Mouse (Mus musculus): ENCODE measurements around the gene Klf3.

Klf3 gene

DNA sequence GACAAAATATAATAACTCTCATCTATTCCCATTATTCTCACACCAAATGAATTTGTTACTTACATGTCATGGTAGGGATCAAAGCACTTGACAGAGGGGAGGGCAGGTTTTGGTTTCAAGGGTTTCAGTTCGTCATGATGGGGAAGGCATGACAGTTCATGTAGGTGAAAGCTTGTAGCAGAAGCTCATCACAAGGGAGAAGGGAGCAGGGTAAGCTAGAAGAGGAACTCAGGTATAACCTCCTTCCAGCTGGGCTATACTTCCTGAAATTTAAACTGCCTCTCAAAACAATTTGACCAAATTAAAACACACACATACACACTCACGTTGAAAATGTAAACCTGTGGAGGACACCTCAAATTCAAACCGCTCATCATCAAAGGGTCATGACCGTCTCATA lies 32.1 kb downstream of the Klf3 start:
- DNase-seq (ENCODE audit: low spot score in 2 of 2), result no peak

DNA sequence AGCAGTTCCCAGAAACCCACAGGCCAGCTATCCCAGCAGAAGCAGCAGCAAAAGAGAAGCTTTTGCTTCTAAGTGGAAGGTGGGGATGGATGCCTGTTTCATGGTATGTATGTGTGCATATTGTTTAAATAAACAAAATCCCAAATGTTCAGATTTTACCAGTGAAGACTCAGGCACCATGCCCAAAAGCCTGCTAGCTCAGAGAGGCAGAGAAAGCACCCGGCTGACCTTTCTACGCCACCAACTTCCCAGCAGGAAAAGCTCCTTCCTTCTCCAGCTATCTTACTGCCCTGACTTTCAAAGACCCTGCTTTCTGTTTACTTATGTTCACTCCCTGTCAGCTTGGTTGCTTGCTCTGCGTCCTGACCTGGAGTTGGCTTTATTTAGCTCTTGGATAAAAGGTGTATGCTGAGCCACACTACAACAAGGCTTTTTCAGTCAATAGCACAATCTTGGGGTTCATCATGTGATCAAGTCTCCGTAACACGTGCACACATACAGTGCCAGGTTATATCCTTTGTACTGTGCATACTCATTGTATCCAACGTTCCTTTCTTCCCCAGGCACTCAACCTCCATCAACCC lies 35.9 kb downstream of the Klf3 start:
- no peak for DNase-seq (ENCODE audit: low spot score in 2 of 2)

DNA sequence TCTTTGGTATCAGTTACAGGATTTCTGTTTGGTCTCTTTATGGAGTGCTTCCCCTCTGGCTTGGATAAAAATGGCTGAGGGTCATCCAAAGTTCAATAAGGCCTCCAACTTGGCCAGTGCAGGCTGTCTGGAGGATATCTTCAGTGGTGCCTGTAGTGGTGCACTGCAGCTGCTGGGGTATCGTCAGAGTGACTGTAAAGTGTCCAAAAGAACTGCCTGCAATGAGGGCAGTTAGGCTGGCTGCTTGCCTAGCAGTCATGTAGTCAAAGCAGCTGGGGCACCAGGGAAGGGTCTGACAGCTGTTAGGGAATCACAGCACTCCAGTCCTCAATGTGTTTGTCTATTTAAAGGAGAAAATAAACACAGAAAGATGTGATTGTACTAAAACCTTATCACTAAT lies 36.9 kb downstream of the Klf3 start:
- no peak for DNase-seq (ENCODE audit: low spot score in 2 of 2)

DNA sequence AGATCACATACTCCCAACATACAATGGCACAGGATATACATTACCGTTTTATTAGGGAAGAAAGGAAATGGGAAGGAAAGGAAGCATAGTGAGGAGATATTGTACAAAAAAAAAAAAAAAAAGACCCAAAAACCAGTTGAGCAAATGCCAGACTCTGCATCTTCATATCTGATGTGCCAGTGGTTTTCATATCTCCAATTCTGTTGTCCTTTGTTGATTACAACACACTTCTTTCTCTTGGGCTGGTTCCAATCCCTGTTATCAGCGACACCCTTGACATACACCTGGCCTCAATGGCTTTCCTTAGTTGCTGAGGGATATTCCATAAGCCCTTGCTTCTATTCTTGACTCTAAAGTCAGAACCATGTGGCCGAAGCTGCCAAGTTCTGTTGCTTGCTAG lies 41.4 kb downstream of the Klf3 start:
- DNase-seq (ENCODE audit: low spot score in 2 of 2), result no peak

DNA sequence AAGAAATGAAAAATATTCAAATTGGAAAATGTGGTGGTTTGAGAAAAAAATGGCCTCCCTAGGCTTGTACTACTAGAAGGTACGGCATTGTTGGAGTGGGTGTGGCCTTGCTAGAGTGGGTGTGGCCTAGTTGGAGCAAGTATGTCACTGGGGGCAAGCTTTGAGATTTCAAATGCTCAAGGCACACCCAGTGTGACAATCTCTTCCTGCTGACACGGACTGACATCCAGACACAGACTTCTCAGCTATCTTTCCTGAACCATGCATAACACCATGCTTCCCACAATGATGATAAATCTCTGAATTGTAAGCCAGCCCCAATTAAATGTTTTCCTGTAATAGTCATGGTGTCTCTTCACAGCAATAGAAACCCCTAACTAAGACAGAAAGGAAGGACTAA lies 44.1 kb downstream of the Klf3 start:
- DNase-seq (ENCODE audit: low spot score in 2 of 2), result no peak

DNA sequence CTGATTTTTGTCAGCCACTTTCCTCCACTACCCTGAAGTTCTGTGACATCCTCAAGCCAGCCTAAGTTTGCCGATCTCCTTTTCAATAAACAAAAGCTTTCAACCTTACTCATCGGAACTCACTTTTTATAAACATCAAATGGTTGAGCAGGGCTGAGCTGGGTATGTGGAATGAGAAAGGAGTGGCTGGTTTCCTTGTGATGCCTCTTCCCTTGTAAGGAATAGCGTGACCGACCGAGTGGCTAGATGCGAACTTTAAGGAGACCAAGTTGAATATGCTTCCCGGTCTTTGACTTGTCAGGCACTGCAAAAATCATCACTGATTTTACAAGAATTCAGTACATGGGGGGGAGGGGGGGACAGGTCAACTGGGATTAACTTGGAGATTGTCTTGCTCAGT lies 46.7 kb downstream of the Klf3 start:
- no peak for DNase-seq (ENCODE audit: low spot score in 2 of 2)

DNA sequence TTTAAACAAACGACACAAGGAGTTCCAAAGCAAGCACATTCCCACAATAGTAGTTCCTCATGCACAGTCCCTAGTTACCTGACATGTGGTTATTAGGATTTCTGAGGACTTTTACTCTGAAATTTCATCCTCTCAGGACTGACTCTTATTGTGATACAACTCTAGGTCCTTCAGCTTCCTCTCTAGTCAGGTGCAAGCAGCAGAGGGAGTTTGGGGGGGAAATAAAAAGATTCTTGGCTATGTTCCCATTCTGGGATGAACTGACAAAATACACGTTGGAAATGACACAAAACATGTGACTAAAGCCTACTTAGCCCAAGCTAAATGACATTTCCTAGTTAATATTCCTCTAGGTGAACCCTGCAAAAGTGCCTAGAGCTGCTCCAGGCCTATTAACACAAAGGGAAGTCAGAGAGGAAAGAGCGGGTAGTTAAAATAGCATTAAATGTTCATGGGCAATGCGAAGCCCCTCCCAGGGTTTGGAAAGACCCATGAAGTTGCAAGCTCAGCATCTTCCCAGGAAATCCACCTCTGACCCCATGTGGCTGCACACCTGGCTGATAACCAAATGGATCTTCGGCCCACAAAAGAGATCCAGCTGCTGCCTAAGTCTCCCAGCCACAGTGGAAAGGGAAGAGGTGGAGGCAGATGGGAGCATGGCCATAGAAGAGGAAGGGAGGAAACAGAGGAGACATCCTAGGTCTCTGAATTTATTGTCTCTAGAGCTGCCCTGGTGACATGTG lies 49.6 kb downstream of the Klf3 start:
- no peak for DNase-seq (ENCODE audit: low spot score in 2 of 2)

DNA sequence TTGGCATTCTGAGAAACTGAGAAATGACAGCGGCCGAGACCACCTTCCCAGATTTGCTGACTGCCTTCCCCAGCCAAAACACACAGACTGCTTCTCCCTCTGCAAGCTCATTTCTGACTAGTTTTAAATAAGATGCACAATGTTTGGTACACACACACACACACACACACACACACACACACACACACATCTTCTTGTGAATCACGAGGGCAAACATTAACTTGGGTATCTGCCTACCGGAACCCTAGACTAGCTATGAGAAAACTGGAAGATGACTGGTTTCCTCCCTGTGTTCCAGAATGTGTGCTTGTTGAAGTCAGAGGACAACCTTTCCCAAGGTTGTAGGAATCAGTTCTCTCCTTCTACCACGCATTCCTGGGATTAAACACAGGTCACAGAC lies 50.2 kb downstream of the Klf3 start:
- DNase-seq (ENCODE audit: low spot score in 2 of 2), result no peak

DNA sequence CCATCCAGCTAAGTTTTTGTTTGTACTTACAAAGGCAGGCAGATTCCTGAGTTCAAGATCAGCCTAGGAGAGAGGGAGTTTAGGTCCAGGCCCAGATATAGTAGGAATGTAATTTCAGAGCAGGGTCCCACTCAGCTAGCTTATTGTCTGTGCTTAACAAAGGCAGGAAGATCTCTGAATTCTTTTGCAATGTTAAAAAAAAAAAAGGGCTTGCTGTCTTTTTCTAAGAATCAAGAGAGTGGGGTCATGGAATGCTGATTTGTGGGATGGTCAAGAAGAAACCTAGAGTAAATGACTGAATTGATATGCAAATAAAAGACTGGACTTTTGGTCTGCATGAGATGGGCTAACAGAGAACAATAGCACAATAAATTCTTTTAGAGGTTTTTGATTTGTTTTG lies 52.0 kb downstream of the Klf3 start:
- no peak for DNase-seq (ENCODE audit: low spot score in 2 of 2)

DNA sequence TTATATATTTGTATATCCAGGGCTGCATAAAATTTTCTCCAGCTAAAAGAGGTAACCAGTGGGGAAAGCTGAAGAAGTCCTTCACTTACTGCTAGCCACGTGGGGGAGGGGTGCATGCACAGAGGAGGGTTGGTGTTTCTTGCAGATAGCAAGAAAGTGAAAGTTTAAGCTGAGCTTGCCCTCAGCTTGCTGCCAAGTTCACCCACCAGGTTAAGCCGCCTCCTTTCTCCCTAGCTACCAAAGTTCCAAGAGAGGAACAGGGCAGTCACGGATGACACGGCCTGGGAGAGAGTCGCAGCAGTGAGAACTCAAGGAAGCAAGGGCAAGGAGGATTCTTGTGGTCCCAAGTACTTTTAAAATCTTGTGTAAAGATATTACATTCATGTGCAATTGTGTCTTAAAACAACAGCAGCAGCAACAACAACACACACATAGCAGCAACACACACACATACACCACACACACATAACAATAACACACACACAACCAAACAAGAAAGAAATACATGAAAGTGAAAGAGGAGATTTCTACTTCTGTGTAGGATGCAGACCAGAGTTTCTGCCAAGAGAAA lies 57.8 kb downstream of the Klf3 start:
- DNase-seq (ENCODE audit: low spot score in 2 of 2), result no peak

DNA sequence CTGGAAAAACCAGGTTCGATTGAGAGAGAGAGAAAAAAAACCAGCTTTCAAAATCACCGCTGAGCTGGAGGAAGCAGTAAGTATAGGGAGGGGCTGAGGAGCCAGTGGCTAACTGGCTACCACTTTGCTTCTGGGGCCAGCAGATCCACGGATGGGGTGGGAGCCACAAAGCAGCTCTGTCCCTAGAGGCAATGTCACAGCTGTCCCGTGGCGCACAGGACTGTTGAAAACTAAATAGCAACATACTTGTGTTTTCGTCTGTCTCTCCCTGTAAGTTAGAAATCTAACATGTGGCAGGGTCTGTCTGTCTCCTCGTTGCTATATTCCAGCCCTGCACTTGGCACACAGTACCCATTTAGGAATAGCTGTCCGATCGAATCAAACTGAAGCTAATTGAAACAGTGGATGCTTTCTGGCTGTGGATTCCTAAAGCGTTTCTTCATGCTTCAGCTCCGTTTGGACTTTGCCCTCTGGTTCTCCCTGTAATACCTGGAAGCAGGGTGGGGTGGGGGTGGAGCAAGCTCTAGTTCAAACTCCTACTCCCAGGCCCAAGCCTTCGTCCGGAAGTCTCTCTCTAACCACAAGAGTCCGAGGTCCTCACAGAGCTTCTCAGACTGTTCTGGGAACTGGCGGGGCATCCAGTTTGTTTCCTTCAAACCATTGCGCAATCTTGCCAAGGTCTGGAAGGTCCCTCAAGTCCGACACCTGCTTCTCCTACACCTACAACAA lies 58.4 kb downstream of the Klf3 start:
- no peak for DNase-seq (ENCODE audit: low spot score in 2 of 2)

DNA sequence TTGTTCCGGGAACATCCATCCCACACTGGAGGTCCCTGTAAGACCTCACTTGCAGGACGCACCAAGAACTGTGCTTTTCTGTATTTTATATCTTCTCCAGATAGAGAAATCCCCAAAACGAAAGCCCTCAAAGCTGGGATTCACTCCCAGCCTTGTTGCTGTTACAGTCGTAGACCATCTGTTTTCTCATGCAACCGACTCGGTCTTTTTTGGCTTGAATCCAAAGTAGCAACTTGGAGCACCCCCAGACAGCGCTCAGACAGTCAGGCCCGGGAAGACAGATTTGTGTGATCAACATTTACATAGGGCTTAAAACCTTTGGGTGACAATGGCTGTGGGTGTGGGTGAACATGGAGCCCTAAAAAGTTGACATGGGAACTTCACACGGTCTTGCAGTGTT lies 59.1 kb downstream of the Klf3 start:
- DNase-seq (ENCODE audit: low spot score in 2 of 2), result peak in 1 of 2 experiments; percentile 32

- no peak for DNase-seq (ENCODE audit: low spot score in 2 of 2)
These were observed 61.5 kb downstream of the Klf3 start for GRCm38 (mm10) chr5:64864699-64865108.

- DNase-seq (ENCODE audit: low spot score in 2 of 2), result no peak
These were observed 62.2 kb downstream of the Klf3 start for GRCm38 (mm10) chr5:64865219-64865964.

- peak; percentile 62 to 69 for DNase-seq (ENCODE audit: low spot score in 2 of 2)
These were observed 63.3 kb downstream of the Klf3 start for GRCm38 (mm10) chr5:64866331-64867050.

DNA sequence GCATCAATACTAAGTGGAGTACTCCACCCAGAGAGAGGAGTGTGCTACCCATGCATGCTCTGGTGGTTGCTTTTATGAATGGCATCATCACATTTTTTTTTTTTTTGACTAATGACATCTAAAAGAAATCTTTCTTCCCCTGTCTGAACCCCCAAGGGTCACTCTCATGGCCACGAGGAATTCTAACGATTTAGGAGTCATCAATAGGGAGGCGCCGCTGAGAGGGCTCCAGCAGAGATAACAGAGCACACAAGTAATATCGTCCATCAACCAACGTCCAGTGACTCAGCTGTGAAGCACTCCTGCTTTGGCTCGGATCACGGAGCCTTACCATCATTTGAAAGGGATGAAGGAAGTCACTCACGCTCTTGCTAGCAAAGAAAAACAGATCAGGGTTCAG lies 63.9 kb downstream of the Klf3 start:
- DNase-seq (ENCODE audit: low spot score in 2 of 2), result no peak

GRCm38 (mm10) chr5:64867551-64867950 lies 64.4 kb downstream of the Klf3 start:
- no peak for DNase-seq (ENCODE audit: low spot score in 2 of 2)

GRCm38 (mm10) chr5:64876086-64876830 lies 73.1 kb downstream of the Klf3 start:
- no peak for DNase-seq (ENCODE audit: low spot score in 2 of 2)

GRCm38 (mm10) chr5:64877235-64878026 lies 74.2 kb downstream of the Klf3 start:
- DNase-seq (ENCODE audit: low spot score in 2 of 2), result no peak

- peak; percentile 27 to 30 for DNase-seq (ENCODE audit: low spot score in 2 of 2)
These were observed 74.8 kb downstream of the Klf3 start for GRCm38 (mm10) chr5:64878027-64878425.

Measured in right cerebral cortex, postnatal 36 days (tissue).